Mouse (Mus musculus): ENCODE measurements around the gene Adgrd1. TPM values are rescaled to one million over a fixed set of nuclear protein-coding genes. Genes with fewer than 3 reads are reported as not detected.

Gene Adgrd1
- polyA plus RNA-seq, 1 experiment from 2014 or later: 0.08 TPM

- ATAC-seq (ENCODE audit: low read depth): no peak
- Histone ChIP-seq H3K4me2 (ENCODE audit: low read depth, low read length) (no peak overlapping the region), H3K36me3 (ENCODE audit: control insufficient read depth, insufficient read depth, low read length) (no peaks in the 10 kb centered on the region), H3K9ac (replicated peaks; ENCODE audit: low read depth, low read length) (no peak overlapping the region), H3K4me1 (ENCODE audit: control insufficient read depth, insufficient read depth, low read length) (no peaks in the 10 kb centered on the region), H3K9me3 (ENCODE audit: control insufficient read depth, low read length) (no peaks in the 10 kb centered on the region), H3K4me3 (ENCODE audit: low read depth, low read length) (no peak overlapping the region), H3K27me3 (ENCODE audit: control insufficient read depth, insufficient read depth, low read length) (no peaks in the 10 kb centered on the region), H3K27ac (ENCODE audit: low read depth, low read length) (no peak overlapping the region)
- 53% methylated on average over 3 of the region's 3 CpGs for WGBS
Observed at GRCm38 (mm10) chr5:129242265-129242664, 145.7 kb downstream of the Adgrd1 start.

GRCm38 (mm10) chr5:129243120-129243519 lies 146.6 kb downstream of the Adgrd1 start:
- Histone ChIP-seq H3K27me3 (ENCODE audit: control insufficient read depth, insufficient read depth, low read length) (no peaks in the 10 kb centered on the region), H3K4me1 (ENCODE audit: control insufficient read depth, insufficient read depth, low read length) (no peaks in the 10 kb centered on the region), H3K36me3 (ENCODE audit: control insufficient read depth, insufficient read depth, low read length) (no peaks in the 10 kb centered on the region), H3K27ac (ENCODE audit: low read depth, low read length) (no peak overlapping the region), H3K4me2 (ENCODE audit: low read depth, low read length) (no peak overlapping the region), H3K9ac (replicated peaks; ENCODE audit: low read depth, low read length) (no peak overlapping the region), H3K9me3 (ENCODE audit: control insufficient read depth, low read length) (no peaks in the 10 kb centered on the region), H3K4me3 (ENCODE audit: low read depth, low read length) (no peak overlapping the region)
- no peak for ATAC-seq (ENCODE audit: low read depth)
- WGBS: 59% methylated on average over 4 of the region's 4 CpGs

GRCm38 (mm10) chr5:129244392-129244791 lies 147.8 kb downstream of the Adgrd1 start:
- no peak overlapping the region for H3K9ac ChIP-seq (replicated peaks; ENCODE audit: low read depth, low read length)
- no peaks in the 10 kb centered on the region for H3K36me3 ChIP-seq (ENCODE audit: control insufficient read depth, insufficient read depth, low read length)
- no peak for ATAC-seq (ENCODE audit: low read depth)
- H3K27me3 ChIP-seq (ENCODE audit: control insufficient read depth, insufficient read depth, low read length): no peaks in the 10 kb centered on the region
- WGBS: 61% methylated on average over 5 of the region's 5 CpGs
- no peak overlapping the region for H3K4me2 ChIP-seq (ENCODE audit: low read depth, low read length)
- H3K4me1 ChIP-seq (ENCODE audit: control insufficient read depth, insufficient read depth, low read length): no peaks in the 10 kb centered on the region
- H3K4me3 ChIP-seq (ENCODE audit: low read depth, low read length): no peak overlapping the region
- no peaks in the 10 kb centered on the region for H3K9me3 ChIP-seq (ENCODE audit: control insufficient read depth, low read length)
- no peak overlapping the region for H3K27ac ChIP-seq (ENCODE audit: low read depth, low read length)

GRCm38 (mm10) chr5:129249080-129249479 lies 152.5 kb downstream of the Adgrd1 start:
- H3K27me3 ChIP-seq (ENCODE audit: control insufficient read depth, insufficient read depth, low read length): no peaks in the 10 kb centered on the region
- ATAC-seq (ENCODE audit: low read depth): no peak
- no peaks in the 10 kb centered on the region for H3K36me3 ChIP-seq (ENCODE audit: control insufficient read depth, insufficient read depth, low read length)
- no peak overlapping the region for H3K4me3 ChIP-seq (ENCODE audit: low read depth, low read length)
- H3K4me2 ChIP-seq (ENCODE audit: low read depth, low read length): no peak overlapping the region
- WGBS: 88% methylated on average over 8 of the region's 8 CpGs
- H3K9ac ChIP-seq (replicated peaks; ENCODE audit: low read depth, low read length): no peak overlapping the region
- H3K9me3 ChIP-seq (ENCODE audit: control insufficient read depth, low read length): no peaks in the 10 kb centered on the region
- no peak overlapping the region for H3K27ac ChIP-seq (ENCODE audit: low read depth, low read length)
- no peaks in the 10 kb centered on the region for H3K4me1 ChIP-seq (ENCODE audit: control insufficient read depth, insufficient read depth, low read length)

Other genes with a start within 250 kb of the Adgrd1 start
- 7.0 and 8.0 TPM in 2 replicates for gene Rimbp2, start 143.3 kb upstream of the Adgrd1 start, polyA plus RNA-seq (2014; fragmentation: Nextera tagmentation; extraction: Ambion mirVana)
- gene Stx2, start 88.2 kb upstream of the Adgrd1 start, polyA plus RNA-seq (2014; fragmentation: Nextera tagmentation; extraction: Ambion mirVana): 14.4 and 26.8 TPM in 2 replicates
- 305 and 317 TPM in 2 replicates for gene Ran, start 76.7 kb upstream of the Adgrd1 start, polyA plus RNA-seq (2014; fragmentation: Nextera tagmentation; extraction: Ambion mirVana)

All from neural tube, embryonic 14.5 days (tissue).